Mouse (Mus musculus) spleen, postnatal 14 days (tissue): ENCODE measurements at regions not wholly inside any gene's neighbourhood (a gene's known extent, or its start where the extent isn't known, plus 50 kb on each side); places are given as distances from the start of the nearest gene placed in this dataset.

ENCODE experiments used
- DNase-seq, 2 experiments: peaks; one replicate each; pipeline ENCODE4 v3.0.0; 2021 to 2022; ENCODE audit warnings: low spot score in 2 of 2

- no peak for DNase-seq
Measured at GRCm38 (mm10) chr4:53219351-53219750, 59.7 kb upstream of the Abca1 start.

DNA sequence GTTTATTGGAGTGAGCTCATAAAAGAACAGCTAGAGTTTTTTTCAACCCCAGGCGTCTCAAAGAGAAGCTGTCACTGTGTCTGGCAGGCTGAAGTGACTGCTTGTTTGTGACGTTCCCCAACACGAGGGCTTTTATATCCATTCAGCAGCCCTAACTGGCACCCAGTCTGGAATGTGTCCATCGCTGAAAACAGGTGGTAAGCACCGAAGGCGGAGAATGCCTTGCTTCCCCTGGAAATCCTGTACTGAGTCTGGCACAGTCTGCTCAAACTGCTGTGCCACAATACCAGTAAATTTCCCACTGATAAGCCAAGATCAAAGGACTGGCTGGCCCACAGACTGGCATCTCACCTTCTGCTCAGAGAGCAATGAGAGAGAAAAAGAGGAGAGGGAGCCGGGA is 59.1 kb upstream of the Abca1 start:
- no peak for DNase-seq

GRCm38 (mm10) chr4:53218291-53218640 is 58.6 kb upstream of the Abca1 start:
- no peak for DNase-seq

- peak; percentile 41 to 61 for DNase-seq
Measured at GRCm38 (mm10) chr4:53217608-53218290, 58.1 kb upstream of the Abca1 start.

DNA sequence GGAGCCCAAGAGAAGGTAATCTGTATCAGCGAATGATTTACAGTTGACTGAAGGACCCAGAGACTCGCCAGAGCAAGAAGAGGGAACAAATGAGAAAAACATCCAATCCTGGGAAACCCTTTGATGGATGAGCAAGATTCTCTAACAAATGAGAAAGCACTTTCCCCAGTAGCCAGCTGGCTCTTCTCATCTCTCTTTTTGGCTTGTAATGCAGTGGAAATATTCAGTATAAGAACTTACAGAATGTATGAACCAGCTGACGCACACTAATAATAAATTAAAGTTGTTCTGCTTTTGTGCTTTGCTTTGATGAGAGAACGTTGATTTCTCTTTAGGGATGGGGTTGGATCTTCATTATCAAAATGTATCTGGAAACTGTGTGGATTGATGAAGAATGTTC is 52.8 kb upstream of the Abca1 start:
- no peak for DNase-seq

DNA sequence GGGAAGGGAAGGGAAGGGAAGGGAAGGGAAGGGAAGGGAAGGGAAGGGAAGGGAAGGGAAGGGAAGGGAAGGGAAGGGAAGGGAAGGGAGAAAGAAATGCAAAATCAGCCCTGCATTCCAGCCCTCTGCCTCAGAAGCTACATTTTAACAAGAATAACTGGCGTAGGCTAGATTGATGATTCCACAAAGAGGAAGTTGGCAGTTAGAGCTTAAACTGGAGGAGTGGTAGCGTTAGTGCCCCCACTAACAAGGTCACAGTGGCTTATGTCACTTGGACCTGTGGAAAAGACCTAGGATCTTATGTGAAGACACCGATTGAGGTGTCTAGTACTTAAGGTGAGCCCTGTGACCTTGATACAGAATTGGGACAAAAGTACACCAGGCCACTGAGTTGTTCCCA is 51.0 kb upstream of the Abca1 start:
- no peak for DNase-seq
